Comparison of ENCODE assay signal across 8 mouse cellular contexts in the genomic region with DNA sequence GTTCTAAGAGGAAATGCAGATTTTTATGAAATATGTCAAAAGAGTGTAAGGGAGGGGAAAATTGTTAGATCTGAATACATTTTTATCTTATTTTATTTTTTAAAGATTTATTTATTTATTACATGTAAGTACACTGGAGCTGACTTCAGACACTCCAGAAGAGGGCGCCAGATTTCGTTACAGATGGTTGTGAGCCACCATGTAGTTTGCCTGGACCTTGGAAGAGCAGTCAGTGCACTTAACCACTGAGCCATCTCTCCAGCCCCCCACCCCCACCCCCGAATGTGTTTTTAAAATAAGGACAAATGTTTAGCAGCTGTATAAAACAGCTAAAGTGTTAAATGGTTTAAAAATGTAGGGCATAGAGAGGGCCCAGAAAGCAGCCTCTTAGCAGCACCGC. TPM values are rescaled to one million over a fixed set of nuclear protein-coding genes. Genes with fewer than 3 reads are reported as not detected.
DNase-seq lines count a peak whose midpoint lies in the region; ATAC-seq lines count a peak whose summit lies in the region.

No protein-coding gene starts in this region.

- H3K27me3 ChIP-seq in embryonic facial prominence, embryonic 11.5 days (ENCODE audit: control insufficient read depth, insufficient read depth, low read length), result no peaks in the 10 kb centered on the region

- H3K27ac ChIP-seq in embryonic facial prominence, embryonic 11.5 days (replicated peaks; ENCODE audit: low read depth, low read length), result no peak overlapping the region

- H3K4me2 ChIP-seq in embryonic facial prominence, embryonic 11.5 days (ENCODE audit: low read depth, low read length), result no peak overlapping the region

- no peak for ATAC-seq in embryonic facial prominence, embryonic 11.5 days (replicated peaks; ENCODE audit: insufficient number of reproducible peaks, low FRiP score, low TSS enrichment, low read depth)

- H3K36me3 ChIP-seq in embryonic facial prominence, embryonic 11.5 days (replicated peaks; ENCODE audit: control insufficient read depth, insufficient read depth, low read depth, low read length), result no peaks in the 10 kb centered on the region

- H3K9ac ChIP-seq in embryonic facial prominence, embryonic 11.5 days (replicated peaks; ENCODE audit: low read length), result no peak overlapping the region

- peak; percentile 92 for DNase-seq in heart, adult 11 months
- DNase-seq in heart, postnatal 25 days (ENCODE audit: low spot score), result no peak
- DNase-seq in 3T3-L1 (ENCODE audit: low read depth, low spot score) (peak; percentile 70), ZHBTc4 (ENCODE audit: low read depth, low spot score) (peak; percentile 82)
- peak; percentile 60 for DNase-seq in embryonic facial prominence, embryonic 11.5 days (ENCODE audit: low spot score)
- DNase-seq in kidney, postnatal 36 days, result peak; percentile 72 to 85
- peak; percentile 41 to 73 for DNase-seq in lung, postnatal 4 days
- DNase-seq in ovary, postnatal 10 days (ENCODE audit: low spot score), result no peak

- H3K4me1 ChIP-seq in embryonic facial prominence, embryonic 11.5 days (ENCODE audit: control insufficient read depth, insufficient read depth, low read length), result no peaks in the 10 kb centered on the region

- no peak overlapping the region for H3K4me3 ChIP-seq in embryonic facial prominence, embryonic 11.5 days (ENCODE audit: low read depth, low read length)

- WGBS in embryonic facial prominence, embryonic 11.5 days, result 26% methylated on average over 4 of the region's 4 CpGs

- intact Hi-C loops in heart, postnatal 25 days (cut with DNase I), result loop anchor here (10.0 kb wide), 2 partner anchors 70 to 250 kb away; no protein-coding TSS in a partner anchor

- H3K9me3 ChIP-seq in embryonic facial prominence, embryonic 11.5 days (replicated peaks; ENCODE audit: control insufficient read depth, low read length), result no peaks in the 10 kb centered on the region

RNA-seq across cellular contexts. Expression of gene Zbtb24, which starts 15.6 kb away (rescaled TPM):
- 1 to 10 TPM; 7.2 to 8.2 TPM for total RNA-seq in heart, postnatal 25 days (2021)
- polyA plus RNA-seq in embryonic facial prominence, embryonic 11.5 days (2014; fragmentation: Nextera tagmentation; extraction: Ambion mirVana), result 19.0 and 21.7 TPM in 2 replicates

RNA-seq across cellular contexts. Expression of gene Mical1, which starts 41.5 kb away (rescaled TPM):
- total RNA-seq in heart, postnatal 25 days (2021), result 10 to 100 TPM; 11.5 to 15.6 TPM
- polyA plus RNA-seq in embryonic facial prominence, embryonic 11.5 days (2014; fragmentation: Nextera tagmentation; extraction: Ambion mirVana), result 29.2 and 30.4 TPM in 2 replicates

RNA-seq across cellular contexts. Expression of gene Smpd2, which starts 55.5 kb away (rescaled TPM):
- total RNA-seq in heart, postnatal 25 days (2021), result 10 to 100 TPM; 38.3 to 38.6 TPM
- 51.4 and 58.5 TPM in 2 replicates for polyA plus RNA-seq in embryonic facial prominence, embryonic 11.5 days (2014; fragmentation: Nextera tagmentation; extraction: Ambion mirVana)

RNA-seq across cellular contexts. Expression of gene Ppil6, which starts 55.6 kb away (rescaled TPM):
- 1 to 10 TPM; 1.4 to 1.5 TPM for total RNA-seq in heart, postnatal 25 days (2021)
- polyA plus RNA-seq in embryonic facial prominence, embryonic 11.5 days (2014; fragmentation: Nextera tagmentation; extraction: Ambion mirVana), result 0.32 and 0.86 TPM in 2 replicates

Comparison
In these comparisons a context has a peak if more than half of its experiments do, and no peak if none do; other contexts are left out.
1. DNase-seq: peak in heart, adult 11 months (single experiment), 3T3-L1 (single experiment), ZHBTc4 (single experiment), embryonic facial prominence, embryonic 11.5 days (single experiment), kidney, postnatal 36 days (2 of 2) and lung, postnatal 4 days (2 of 2); none in heart, postnatal 25 days (single experiment) and ovary, postnatal 10 days (single experiment).